Mouse (Mus musculus): ENCODE data around the gene Iqcf3.
A peak's percentile ranks its signal among the peaks of the same experiment; 100 is the strongest.
"Not testable (repeated sequence)": the region's sequence is repeated elsewhere in the genome, so short reads cannot be mapped to it uniquely, and the experiment has no call there.

Gene Iqcf3

GRCm38 (mm10) chr9:106561531-106561930, at the start of gene Iqcf3:
Gene Iqcf3, minus strand, starts transcription at chr9:106561631.
- no peak for DNase-seq (ENCODE audit: low spot score)

GRCm38 (mm10) chr9:106610727-106611126, 49.3 kb upstream of the Iqcf3 start:
- DNase-seq (ENCODE audit: low spot score), result no peak

- peak; percentile 62 for DNase-seq (ENCODE audit: low spot score)
These were observed 39.1 kb upstream of the Iqcf3 start for GRCm38 (mm10) chr9:106600546-106600945.

- DNase-seq (ENCODE audit: low spot score), result no peak
These were observed 37.0 kb upstream of the Iqcf3 start for GRCm38 (mm10) chr9:106598466-106598865.

- DNase-seq (ENCODE audit: low spot score), result no peak
These were observed 34.4 kb upstream of the Iqcf3 start for GRCm38 (mm10) chr9:106595836-106596235.

- not testable (repeated sequence) for DNase-seq (ENCODE audit: low spot score)
These were observed 34.0 kb upstream of the Iqcf3 start for GRCm38 (mm10) chr9:106595402-106595801.

GRCm38 (mm10) chr9:106592158-106592557, 30.7 kb upstream of the Iqcf3 start:
- DNase-seq (ENCODE audit: low spot score), result no peak

- DNase-seq (ENCODE audit: low spot score), result no peak
These were observed 21.1 kb upstream of the Iqcf3 start for GRCm38 (mm10) chr9:106582552-106582951.

GRCm38 (mm10) chr9:106580016-106580415, 18.6 kb upstream of the Iqcf3 start:
- no peak for DNase-seq (ENCODE audit: low spot score)

GRCm38 (mm10) chr9:106576112-106576511, 14.7 kb upstream of the Iqcf3 start:
- DNase-seq (ENCODE audit: low spot score), result no peak

GRCm38 (mm10) chr9:106573366-106573765, 11.9 kb upstream of the Iqcf3 start:
- DNase-seq (ENCODE audit: low spot score), result no peak

GRCm38 (mm10) chr9:106572186-106572585, 10.8 kb upstream of the Iqcf3 start:
- DNase-seq (ENCODE audit: low spot score), result no peak

GRCm38 (mm10) chr9:106570896-106571295, 9.5 kb upstream of the Iqcf3 start, which contains the start of gene Iqcf4:
Gene Iqcf4, minus strand, starts transcription at chr9:106570996.
- no peak for DNase-seq (ENCODE audit: low spot score)

- DNase-seq (ENCODE audit: low spot score), result no peak
These were observed 5.0 kb upstream of the Iqcf3 start for GRCm38 (mm10) chr9:106566437-106566836.

GRCm38 (mm10) chr9:106564025-106564424, 2.6 kb upstream of the Iqcf3 start:
- DNase-seq (ENCODE audit: low spot score), result no peak

GRCm38 (mm10) chr9:106562291-106562690, 860 bp upstream of the Iqcf3 start:
- DNase-seq (ENCODE audit: low spot score), result no peak

GRCm38 (mm10) chr9:106534975-106535374, 26.5 kb downstream of the Iqcf3 start:
- DNase-seq (ENCODE audit: low spot score), result no peak

- DNase-seq (ENCODE audit: low spot score), result no peak
These were observed 27.1 kb downstream of the Iqcf3 start for GRCm38 (mm10) chr9:106534296-106534695.

- DNase-seq (ENCODE audit: low spot score), result peak; percentile 58
These were observed 29.6 kb downstream of the Iqcf3 start for GRCm38 (mm10) chr9:106531833-106532232.

- no peak for DNase-seq (ENCODE audit: low spot score)
These were observed 41.5 kb downstream of the Iqcf3 start for GRCm38 (mm10) chr9:106519909-106520308.

- DNase-seq (ENCODE audit: low spot score), result no peak
These were observed 42.0 kb downstream of the Iqcf3 start for GRCm38 (mm10) chr9:106519433-106519832.

- DNase-seq (ENCODE audit: low spot score), result no peak
These were observed 47.2 kb downstream of the Iqcf3 start, which contains the start of gene Iqcf5 for GRCm38 (mm10) chr9:106514273-106514672. Gene Iqcf5, plus strand, starts transcription at chr9:106514573.

- no peak for DNase-seq (ENCODE audit: low spot score)
These were observed 47.9 kb downstream of the Iqcf3 start for GRCm38 (mm10) chr9:106513566-106513965.

- DNase-seq (ENCODE audit: low spot score), result no peak
These were observed 48.5 kb downstream of the Iqcf3 start for GRCm38 (mm10) chr9:106512729-106513450.
